Mouse (Mus musculus) lung, adult 2 months (tissue): ENCODE data around the gene Eif3f. TPM values are rescaled to one million over a fixed set of nuclear protein-coding genes. Genes with fewer than 3 reads are reported as not detected.

Experiments
- DNase-seq: peaks from one replicate; pipeline ENCODE4 v3.0.0; 2022
- H3K4me1 ChIP-seq: fragments of 200-500 bp; 2 replicates; pipeline ENCODE4 v1.6.1; 2011; ENCODE audit warnings: low read length; ENCODE audit not compliant: control insufficient read depth, insufficient read depth
- H3K4me3 ChIP-seq: fragments of 200-500 bp; replicated peaks from 2 replicates; pipeline ENCODE3; 2011; ENCODE audit warnings: low read depth, mild to moderate bottlenecking, control low read depth, low read length; ENCODE audit errors: extremely low read depth
- CTCF ChIP-seq: fragments of 200-500 bp; IDR thresholded peaks from 2 replicates; pipeline ENCODE4 v1.5.1; 2011; ENCODE audit warnings: mild to moderate bottlenecking, low read length, control low read depth; ENCODE audit not compliant: insufficient read depth
- POLR2A ChIP-seq: fragments of 200-500 bp; IDR thresholded peaks from 2 replicates; pipeline ENCODE4 v1.6.1; 2011; ENCODE audit warnings: low read depth, mild to moderate bottlenecking, control low read depth, low read length, borderline replicate concordance; ENCODE audit errors: extremely low read depth
- WGBS: fragments of 180-500 bp; shearing (Covaris S2); methylation state at CpG from one replicate; pipeline ENCODE4 v1.1.7; 2018; 5-methylcytosine and 5-hydroxymethylcytosine counted together
- polyA plus RNA-seq: library from polyadenylated mRNA; depleted of rRNA; stranded (reverse); fragments of >200 nt; gene quantifications from 2 replicates; pipeline ENCODE4 v1.2.3, GENCODE M21; 2012

Eif3f gene
- polyA plus RNA-seq, 1 experiment: 107 TPM

DNA sequence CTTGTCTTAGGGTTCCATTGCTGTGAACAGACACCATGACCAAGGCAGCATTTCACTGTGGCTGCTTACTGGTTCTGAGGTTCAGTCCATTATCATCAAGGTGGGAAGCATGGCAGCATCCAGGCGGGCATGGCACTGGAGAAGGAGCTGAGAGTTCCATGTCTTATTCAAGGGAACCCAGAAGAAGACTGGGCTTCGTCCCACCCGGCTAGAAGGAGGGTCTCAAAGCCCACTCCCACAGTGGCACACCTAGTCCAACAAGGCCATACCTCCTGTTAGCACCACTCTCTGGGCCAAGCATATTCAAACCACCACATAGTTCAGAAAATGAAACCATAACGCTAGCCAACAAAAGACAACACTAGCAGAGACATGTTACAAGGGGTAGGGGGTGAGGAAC lies 2.4 kb downstream of the Eif3f start:
- no peak for DNase-seq
- TF ChIP-seq POLR2A (no peak), CTCF (no peak)
- no peak overlapping the region for H3K4me3 ChIP-seq
- peaks cover 9% of the 10 kb centered on the region for H3K4me1 ChIP-seq
- WGBS: 94% methylated on average over 4 of the region's 4 CpGs

DNA sequence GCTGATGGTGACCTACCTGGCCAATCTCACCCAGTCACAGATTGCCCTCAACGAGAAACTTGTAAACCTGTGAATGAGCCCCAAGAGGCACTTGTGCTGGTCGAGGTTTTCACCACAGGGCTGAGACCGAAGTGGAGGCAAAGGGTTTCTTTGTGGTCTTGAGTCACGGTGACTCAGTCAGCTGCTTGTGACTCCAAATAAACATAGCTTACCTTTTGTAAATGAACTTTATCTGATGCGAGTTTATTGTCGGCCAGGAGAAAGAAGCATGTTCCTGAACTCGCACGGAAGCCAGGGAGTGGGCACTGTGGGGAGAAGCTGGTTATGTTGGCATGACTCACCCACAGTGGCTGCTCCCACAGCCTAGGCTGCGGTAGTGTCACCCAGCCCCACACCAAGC lies 7.2 kb downstream of the Eif3f start:
- TF ChIP-seq CTCF (no peak), POLR2A (no peak)
- Histone ChIP-seq H3K4me3 (no peak overlapping the region), H3K4me1 (no peaks in the 10 kb centered on the region)
- DNase-seq: no peak
- 70% methylated on average over 9 of the region's 9 CpGs for WGBS

DNA sequence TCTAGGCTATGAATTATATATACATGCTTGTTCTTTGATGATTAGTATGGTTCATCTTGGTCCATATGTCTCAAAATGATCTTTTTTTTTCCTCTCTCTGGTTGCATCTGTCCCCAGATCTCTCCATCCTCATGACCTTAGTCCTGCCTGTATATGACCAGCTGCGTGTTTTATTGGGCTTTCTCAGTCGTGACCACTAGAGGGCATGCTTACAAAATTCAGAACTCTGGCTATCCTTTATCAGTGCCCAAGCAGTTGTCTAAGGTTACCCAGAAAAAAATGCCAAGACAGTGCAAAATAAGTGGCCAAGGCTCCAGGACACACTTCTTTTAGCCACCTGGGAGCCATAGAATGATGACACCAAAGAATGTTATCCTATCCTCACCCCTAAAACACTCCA lies 9.8 kb downstream of the Eif3f start:
- H3K4me1 ChIP-seq: no peaks in the 10 kb centered on the region
- TF ChIP-seq POLR2A (no peak), CTCF (peak; percentile 35)
- peak; percentile 17 for DNase-seq
- H3K4me3 ChIP-seq: no peak overlapping the region
- 4% methylated on average over 2 of the region's 2 CpGs for WGBS

DNA sequence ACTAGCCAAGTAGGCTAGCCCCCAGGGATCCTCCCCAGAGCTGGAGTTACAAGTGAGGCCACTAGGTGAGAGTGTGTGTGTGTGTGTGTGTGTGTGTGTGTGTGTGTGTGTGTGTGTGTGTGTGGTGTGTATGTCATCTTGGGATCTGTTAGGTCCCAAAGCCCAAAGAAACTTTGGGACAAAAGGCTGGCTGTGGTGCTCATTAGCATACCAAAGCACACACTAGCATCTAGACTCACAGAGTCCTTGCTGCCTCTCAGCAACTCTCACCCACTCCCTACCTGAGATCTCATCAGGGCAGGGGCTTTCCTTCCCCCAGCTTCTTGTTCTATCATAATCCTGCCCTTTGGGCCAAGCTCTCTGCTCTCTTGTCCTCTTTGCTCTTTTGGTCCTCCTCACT lies 14.4 kb downstream of the Eif3f start:
- no peak for DNase-seq
- TF ChIP-seq CTCF (no peak), POLR2A (no peak)
- H3K4me1 ChIP-seq: no peaks in the 10 kb centered on the region; the same call in 1 of the 2 replicates
- no peak overlapping the region for H3K4me3 ChIP-seq

DNA sequence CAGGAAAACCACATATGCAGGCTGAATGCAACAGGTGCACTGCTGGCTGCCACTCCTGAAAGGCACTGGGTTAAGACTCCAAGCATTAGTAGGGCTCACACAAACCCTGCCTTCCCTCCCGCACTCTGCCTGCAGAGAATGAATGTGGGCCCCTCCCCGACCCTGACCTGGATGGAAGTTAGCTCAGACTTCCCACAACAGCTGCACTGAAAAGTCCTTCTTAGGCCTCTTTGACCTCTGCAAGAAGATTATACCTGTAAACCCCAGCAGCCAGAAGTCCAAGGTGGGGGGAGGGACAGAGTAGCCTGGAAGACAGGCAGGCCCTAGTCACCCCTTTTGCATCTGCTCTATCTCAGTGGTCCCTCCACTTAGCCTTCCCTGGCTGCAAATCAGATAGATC lies 15.1 kb downstream of the Eif3f start:
- 48% methylated on average over 2 of the region's 2 CpGs for WGBS
- DNase-seq: no peak
- no peaks in the 10 kb centered on the region; the same call in 1 of the 2 replicates for H3K4me1 ChIP-seq
- TF ChIP-seq CTCF (no peak), POLR2A (no peak)
- H3K4me3 ChIP-seq: no peak overlapping the region

DNA sequence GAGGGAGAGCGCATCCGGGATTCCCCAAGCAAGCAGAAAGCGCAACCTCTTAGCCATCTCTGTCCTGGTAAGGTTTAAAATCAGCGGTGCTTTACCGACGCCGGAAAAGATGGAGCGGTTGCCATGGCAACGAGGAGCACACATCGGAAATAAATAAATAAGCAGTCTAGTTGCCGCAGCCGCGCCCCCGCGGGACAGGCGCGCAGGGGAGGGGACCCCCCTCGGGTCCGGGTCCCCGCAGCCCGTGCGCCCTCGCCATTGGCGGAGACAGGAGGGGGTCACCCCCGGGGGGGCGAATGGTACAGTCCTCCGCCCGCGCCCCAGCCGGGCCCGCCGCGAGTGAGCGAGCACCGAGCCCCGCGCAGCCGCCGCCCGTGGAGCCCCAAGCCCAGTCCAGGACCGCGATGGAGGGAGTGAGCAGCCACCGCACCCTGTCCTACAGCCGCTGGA lies 16.1 kb downstream of the Eif3f start, which contains the start of gene Tub:
Tub (plus strand) TSS at position 27 of the 450 bp plus-strand sequence.
- no peak within 1 kb of the TSS for H3K4me3 ChIP-seq
- no peaks in the 10 kb centered on the region; the same call in 1 of the 2 replicates for H3K4me1 ChIP-seq
- no peak for TF ChIP-seq POLR2A
- no peak for TF ChIP-seq CTCF
- no peak for DNase-seq
- WGBS: 2% methylated on average over 44 of the region's 44 CpGs

DNA sequence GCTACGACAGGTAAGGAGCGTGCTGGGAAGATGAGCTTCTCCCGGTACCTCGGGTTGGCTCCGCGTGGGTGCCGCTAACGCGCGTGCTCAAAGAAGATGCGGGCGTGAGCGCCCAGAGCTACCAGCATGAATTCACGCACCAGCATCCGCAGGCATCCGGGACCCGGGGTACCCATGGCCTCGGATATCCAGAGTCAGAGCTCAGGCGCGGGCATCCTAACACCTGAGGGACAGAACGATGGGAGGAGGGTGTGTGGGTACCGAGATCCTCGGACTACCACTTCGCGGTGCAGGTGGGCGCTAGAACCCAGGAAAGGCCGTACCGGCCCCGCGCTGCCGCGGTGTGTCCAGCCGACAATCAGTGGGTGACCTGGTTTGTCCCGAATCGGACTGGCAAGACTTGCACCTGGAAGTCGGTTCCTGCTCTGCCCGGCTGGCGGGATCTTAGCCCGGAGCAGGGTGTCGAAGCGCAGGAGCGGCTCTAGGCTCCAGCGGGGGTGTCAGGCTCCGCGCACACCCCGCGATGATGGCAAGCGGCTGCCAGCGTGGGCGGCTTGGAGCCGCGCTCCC lies 16.6 kb downstream of the Eif3f start:
- no peak for TF ChIP-seq CTCF
- TF ChIP-seq POLR2A: no peak
- Histone ChIP-seq H3K4me3 (no peak overlapping the region), H3K4me1 (no peaks in the 10 kb centered on the region; the same call in 1 of the 2 replicates)
- WGBS: 2% methylated on average over 52 of the region's 52 CpGs
- DNase-seq: no peak

DNA sequence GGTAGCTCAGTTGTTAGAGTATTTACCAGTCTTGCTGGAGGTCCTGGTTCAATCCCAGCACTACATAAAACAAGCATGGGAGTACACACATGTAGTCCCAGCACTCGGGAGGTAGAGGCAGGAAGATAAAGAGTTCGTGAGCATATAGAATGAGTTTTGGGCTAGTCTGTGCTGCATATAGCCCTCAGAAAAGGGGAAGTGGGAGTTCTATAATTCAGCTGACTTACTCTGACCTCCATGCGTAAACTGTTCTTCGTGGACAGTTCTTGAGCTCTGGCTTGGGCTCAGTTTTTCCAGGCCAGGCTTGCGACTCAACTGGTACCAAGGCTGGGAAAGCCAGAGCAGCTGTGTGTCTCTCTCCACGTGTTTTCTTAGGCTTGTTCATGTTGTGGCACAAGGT lies 18.6 kb downstream of the Eif3f start:
- H3K4me1 ChIP-seq: no peaks in the 10 kb centered on the region; the same call in 1 of the 2 replicates
- DNase-seq: no peak
- no peak overlapping the region for H3K4me3 ChIP-seq
- TF ChIP-seq CTCF (no peak), POLR2A (no peak)
- 69% methylated on average over 6 of the region's 6 CpGs for WGBS

DNA sequence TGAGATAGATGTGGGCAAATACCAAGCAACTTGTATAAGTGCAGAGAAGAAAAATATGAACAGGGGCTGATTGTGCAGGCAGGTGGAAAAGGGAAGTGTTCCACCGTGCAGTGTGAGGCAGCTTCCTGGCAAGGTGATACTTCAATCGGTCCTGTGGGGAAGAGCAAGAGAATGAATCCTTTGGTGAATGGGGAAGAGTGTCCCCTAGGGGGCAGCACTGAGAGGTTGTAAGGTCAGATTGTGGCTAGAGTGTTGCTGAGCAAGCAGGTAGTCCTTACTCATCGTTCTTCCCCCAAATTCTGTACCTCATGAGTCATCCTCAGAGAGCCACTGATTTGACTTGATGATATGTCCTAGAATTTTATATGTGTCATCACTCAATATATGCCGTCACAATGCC lies 20.0 kb downstream of the Eif3f start:
- Histone ChIP-seq H3K4me3 (no peak overlapping the region), H3K4me1 (no peaks in the 10 kb centered on the region; the same call in 1 of the 2 replicates)
- DNase-seq: no peak
- no peak for TF ChIP-seq POLR2A
- peak; percentile 31; the same call in 1 of the 2 replicates for TF ChIP-seq CTCF
- WGBS: 45% methylated on average over 4 of the region's 4 CpGs

DNA sequence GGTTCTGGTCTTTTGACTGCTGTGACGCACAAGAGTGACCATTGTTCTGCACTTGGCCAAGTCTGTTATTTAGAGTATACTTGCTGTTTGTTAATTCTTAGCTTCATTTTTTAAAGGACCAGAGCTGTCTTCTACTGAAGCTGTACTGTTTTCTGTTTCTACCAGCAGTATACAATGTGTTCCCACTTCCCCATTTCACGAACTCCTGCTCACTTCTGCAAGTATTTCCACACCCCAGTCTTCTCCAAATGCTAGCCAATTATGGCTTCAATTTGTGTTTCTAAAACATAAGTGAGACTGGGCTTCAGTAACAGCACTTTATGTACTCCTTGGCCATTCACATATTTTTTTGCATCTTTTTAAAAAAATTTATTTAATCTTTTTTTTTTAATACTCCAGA lies 23.5 kb downstream of the Eif3f start:
- Histone ChIP-seq H3K4me1 (no peaks in the 10 kb centered on the region), H3K4me3 (no peak overlapping the region)
- 72% methylated on average over 2 of the region's 2 CpGs for WGBS
- TF ChIP-seq POLR2A (no peak), CTCF (no peak)
- no peak for DNase-seq
